Mouse (Mus musculus) liver, embryonic 12.5 days (tissue): ENCODE results near the gene Tmem221. TPM values are rescaled to one million over a fixed set of nuclear protein-coding genes. Genes with fewer than 3 reads are reported as not detected.

Source experiments
- ATAC-seq: fragments of 200-750 bp; cut with Nextera tagmentation; 2 replicates; pipeline ENCODE4 v1.8.0; 2017; ENCODE audit warnings: moderate number of reproducible peaks, mild to moderate bottlenecking, moderate library complexity
- H3K27ac ChIP-seq: fragments of 300-500 bp; sonication (generic); 2 replicates; pipeline ENCODE4 v1.5.1; 2016; ENCODE audit warnings: mild to moderate bottlenecking
- H3K27me3 ChIP-seq: fragments of 300-500 bp; sonication (generic); replicated peaks from 2 replicates; pipeline ENCODE4 v1.6.1; 2016; ENCODE audit warnings: mild to moderate bottlenecking, moderate library complexity
- H3K36me3 ChIP-seq: fragments of 300-500 bp; sonication (generic); 2 replicates; pipeline ENCODE4 v1.6.1; 2016; ENCODE audit warnings: mild to moderate bottlenecking, moderate library complexity
- H3K4me1 ChIP-seq: fragments of 300-500 bp; sonication (generic); 2 replicates; pipeline ENCODE4 v1.6.1; 2016
- H3K4me2 ChIP-seq: fragments of 300-500 bp; sonication (generic); 2 replicates; pipeline ENCODE4 v1.6.1; 2016; ENCODE audit warnings: mild to moderate bottlenecking, moderate library complexity
- H3K4me3 ChIP-seq: fragments of 300-500 bp; sonication (generic); 2 replicates; pipeline ENCODE4 v1.5.1; 2016; ENCODE audit warnings: mild to moderate bottlenecking, moderate library complexity
- H3K9ac ChIP-seq: fragments of 300-500 bp; sonication (generic); 2 replicates; pipeline ENCODE4 v1.6.1; 2016; ENCODE audit warnings: mild to moderate bottlenecking, moderate library complexity
- H3K9me3 ChIP-seq: fragments of 300-500 bp; sonication (generic); replicated peaks from 2 replicates; pipeline ENCODE4 v1.6.1; 2016; ENCODE audit warnings: mild to moderate bottlenecking, moderate library complexity
- WGBS: fragments of 180-500 bp; shearing (Covaris S2); methylation state at CpG from one replicate; pipeline ENCODE4 v1.1.7; 2016; ENCODE audit not compliant: insufficient replicate concordance; 5-methylcytosine and 5-hydroxymethylcytosine counted together
- polyA plus RNA-seq: library from polyadenylated mRNA; unstranded; fragments of >200 nt; fragmentation: Nextera tagmentation; extraction: Ambion mirVana; gene quantifications from 2 replicates; pipeline ENCODE4 v1.2.1, GENCODE M21; 2016

Gene Tmem221
- polyA plus RNA-seq, 1 experiment from 2014 or later: 0.75 TPM

DNA sequence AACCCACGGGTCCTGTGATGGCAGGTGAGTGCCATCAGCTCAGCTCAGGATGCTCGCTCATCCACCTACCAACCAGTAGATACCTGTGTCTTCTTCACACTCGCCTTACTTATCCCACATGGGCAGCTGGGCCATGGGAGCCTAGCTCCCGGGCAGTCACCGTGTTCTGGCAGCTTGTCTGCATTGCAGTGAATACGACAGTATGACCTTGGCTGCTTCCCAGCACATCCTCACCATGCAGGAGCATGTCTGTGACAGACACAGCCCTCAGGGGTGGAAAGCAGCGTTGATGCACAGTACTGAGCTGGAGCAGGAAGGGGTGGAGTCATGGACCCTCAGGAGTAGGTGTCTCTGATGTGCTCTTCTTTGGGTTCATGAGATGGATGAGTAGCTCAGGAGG lies 15.8 kb upstream of the Tmem221 start:
- no peaks in the 10 kb centered on the region for H3K9me3 ChIP-seq
- H3K27ac ChIP-seq: no peak overlapping the region
- H3K36me3 ChIP-seq: no peaks in the 10 kb centered on the region
- no peak overlapping the region for H3K4me2 ChIP-seq
- H3K4me1 ChIP-seq: peaks cover 17% of the 10 kb centered on the region
- ATAC-seq: no peak
- peaks cover 26% of the 10 kb centered on the region for H3K27me3 ChIP-seq
- no peak overlapping the region for H3K4me3 ChIP-seq
- no peak overlapping the region for H3K9ac ChIP-seq
- WGBS: 60% methylated on average over 7 of the region's 7 CpGs

DNA sequence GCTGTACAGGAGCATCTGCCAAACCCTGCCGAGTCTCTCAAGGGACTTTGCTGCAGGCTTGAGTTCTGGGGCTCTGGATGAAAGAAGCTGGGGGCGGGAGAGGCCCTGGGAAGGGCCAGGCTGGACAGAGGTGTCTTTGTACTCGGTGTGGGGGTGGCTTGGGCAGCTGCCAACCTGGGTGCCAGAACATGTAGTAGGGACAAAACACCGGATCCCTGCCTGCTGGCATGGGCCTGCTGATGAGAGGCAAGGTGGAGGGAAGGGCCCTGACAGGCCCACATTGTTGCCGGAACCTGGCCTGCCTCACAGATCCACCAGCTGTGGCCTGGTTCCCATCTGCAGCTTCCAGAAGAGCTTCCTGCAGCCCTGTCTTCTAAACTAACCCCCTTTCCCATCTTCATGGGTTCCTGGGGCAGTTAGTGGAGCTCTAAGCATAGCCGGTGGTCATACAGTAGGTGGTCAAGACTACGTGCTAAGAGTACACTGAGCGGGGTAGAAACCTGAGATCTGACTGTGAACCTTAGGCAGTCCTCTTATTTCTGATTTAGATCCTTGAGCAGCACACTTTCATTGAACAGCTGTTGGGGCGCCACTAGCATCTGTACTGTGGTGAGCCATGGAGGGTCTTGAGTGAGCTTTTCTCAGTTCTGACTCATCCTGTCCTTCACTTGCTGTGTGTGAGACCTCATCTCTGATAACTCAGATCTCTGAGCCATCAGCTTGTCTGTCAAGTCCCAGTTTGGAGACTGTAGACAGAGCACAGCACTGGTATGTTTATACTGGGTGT lies 14.4 kb upstream of the Tmem221 start:
- Histone ChIP-seq H3K27ac (no peak overlapping the region), H3K4me1 (peaks cover 21% of the 10 kb centered on the region), H3K9ac (no peak overlapping the region), H3K4me2 (no peak overlapping the region), H3K27me3 (peaks cover 40% of the 10 kb centered on the region), H3K9me3 (no peaks in the 10 kb centered on the region), H3K36me3 (no peaks in the 10 kb centered on the region), H3K4me3 (no peak overlapping the region)
- WGBS: 76% methylated on average over 9 of the region's 9 CpGs
- ATAC-seq: no peak

DNA sequence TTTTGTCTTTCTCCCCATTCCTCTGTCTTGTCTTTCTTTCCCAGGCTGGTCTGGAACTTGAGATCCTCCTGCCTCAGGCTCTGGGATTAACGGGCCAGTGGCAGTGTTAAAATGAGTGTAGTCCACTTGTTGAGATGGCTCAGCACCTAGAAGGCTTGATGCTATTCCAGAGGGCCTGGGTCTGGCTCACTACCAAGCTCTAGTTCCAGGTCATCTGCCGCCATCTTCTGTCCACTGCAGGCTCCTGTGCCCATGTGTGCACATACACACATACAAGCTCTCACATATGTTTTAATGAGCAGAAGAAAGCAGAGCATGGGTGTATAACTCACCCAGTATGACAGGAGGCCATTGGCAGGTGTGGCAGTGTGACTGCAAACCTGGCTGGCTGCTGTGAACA lies 13.4 kb upstream of the Tmem221 start:
- no peak overlapping the region for H3K4me2 ChIP-seq

DNA sequence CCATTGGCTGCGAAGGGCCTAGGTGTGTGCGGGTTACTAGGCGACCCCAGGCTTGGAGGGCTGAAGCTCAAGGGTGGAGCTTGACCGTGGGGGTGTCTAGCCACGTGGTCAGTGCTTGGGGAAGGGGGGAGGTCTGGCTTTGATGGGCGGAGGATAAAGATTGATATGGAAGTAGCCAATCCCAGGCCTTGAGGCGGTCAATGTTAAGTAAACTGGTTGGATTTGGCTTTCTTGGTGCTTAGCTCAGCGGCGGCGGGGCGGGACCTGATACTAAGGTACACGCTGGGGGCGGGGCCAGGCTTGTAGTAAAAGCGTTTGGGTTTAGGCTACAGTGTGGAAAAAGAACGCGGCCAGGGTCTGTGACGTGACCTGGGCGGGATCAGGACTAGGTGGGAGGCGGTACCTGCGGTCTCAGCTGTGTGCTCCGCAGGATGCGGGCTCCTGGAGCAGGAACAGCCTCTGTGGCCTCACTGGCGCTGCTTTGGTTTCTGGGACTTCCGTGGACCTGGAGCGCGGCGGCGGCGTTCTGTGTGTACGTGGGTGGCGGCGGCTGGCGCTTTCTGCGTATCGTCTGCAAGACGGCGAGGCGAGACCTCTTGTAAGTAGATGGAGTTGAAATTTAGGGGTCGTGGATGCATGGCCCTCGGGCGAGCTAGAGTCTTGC lies 11.8 kb upstream of the Tmem221 start:
- WGBS: 1% methylated on average over 41 of the region's 41 CpGs

More for the DNA sequence above, 13.4 kb upstream of the Tmem221 start:
- Histone ChIP-seq H3K4me3 (no peak overlapping the region), H3K9ac (no peak overlapping the region), H3K4me1 (peaks cover 21% of the 10 kb centered on the region), H3K27me3 (peaks cover 49% of the 10 kb centered on the region), H3K27ac (no peak overlapping the region), H3K36me3 (no peaks in the 10 kb centered on the region), H3K9me3 (no peaks in the 10 kb centered on the region)
- 64% methylated on average over 2 of the region's 2 CpGs for WGBS
- no peak for ATAC-seq

DNA sequence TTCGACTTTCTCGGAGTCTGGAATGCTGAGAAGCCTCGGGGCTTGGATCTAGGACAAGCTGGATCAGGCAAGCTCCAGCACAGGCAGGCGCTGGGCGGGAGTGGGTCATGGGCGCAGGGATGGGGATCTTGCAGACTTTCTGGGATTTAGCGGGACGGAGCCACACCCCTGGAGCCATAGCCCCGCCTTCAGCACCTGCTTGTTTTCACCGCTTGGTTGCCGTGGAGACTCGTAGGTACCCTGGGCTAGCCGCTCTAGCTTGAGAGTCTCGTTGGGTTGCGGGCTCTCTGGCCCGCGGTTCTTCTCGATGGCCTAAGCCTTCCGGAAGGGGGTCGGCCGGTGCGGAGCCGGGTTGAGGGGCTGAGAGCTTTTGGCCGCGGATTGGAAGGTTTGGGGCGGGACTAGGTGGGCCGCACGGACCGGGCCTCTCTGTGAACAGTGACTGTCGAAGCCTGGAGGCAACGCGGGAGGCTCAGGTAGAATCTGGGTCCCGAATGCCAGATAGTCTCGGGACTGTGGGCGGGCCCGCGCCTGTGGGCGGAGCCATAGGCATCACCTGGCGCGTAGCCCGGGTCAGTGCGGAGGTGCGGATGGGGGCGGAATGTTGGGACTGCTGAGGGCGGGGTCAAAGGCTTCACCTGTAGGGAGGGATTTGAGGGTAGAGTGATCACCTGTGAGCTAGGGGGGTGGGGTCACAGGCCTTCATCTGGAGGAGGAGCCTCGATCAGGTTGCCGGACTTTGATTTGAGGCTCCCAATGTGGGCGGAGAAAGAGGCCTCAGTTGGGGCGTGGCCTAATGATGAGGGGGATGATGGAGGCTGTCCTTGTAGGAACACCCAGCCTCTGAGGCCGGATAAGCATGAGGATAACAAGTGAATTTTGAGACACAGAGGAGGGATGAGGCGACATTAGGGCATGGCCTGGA lies 11.0 kb upstream of the Tmem221 start:
- H3K9ac ChIP-seq: no peak overlapping the region
- H3K4me1 ChIP-seq: peaks cover 21% of the 10 kb centered on the region
- H3K4me3 ChIP-seq: peak overlapping the region; percentile 55
- peaks cover 64% of the 10 kb centered on the region for H3K27me3 ChIP-seq
- H3K4me2 ChIP-seq: peak overlapping the region; percentile 80
- 0 out of 2 replicates have a peak, but pooled peaks cover under 1% of the 10 kb centered on the region for H3K9me3 ChIP-seq
- 3% methylated on average over 51 of the region's 51 CpGs for WGBS
- H3K36me3 ChIP-seq: no peaks in the 10 kb centered on the region
- peak; percentile 66 for ATAC-seq
- H3K27ac ChIP-seq: no peak overlapping the region

More for the DNA sequence above, 11.8 kb upstream of the Tmem221 start:
- H3K4me3 ChIP-seq: peak overlapping the region; percentile 55
- no peaks in the 10 kb centered on the region for H3K36me3 ChIP-seq
- H3K27me3 ChIP-seq: peaks cover 64% of the 10 kb centered on the region
- no peak overlapping the region for H3K27ac ChIP-seq
- peak overlapping the region; percentile 53 for H3K9ac ChIP-seq
- peaks cover 21% of the 10 kb centered on the region for H3K4me1 ChIP-seq
- peak; percentile 78 for ATAC-seq
- no peaks in the 10 kb centered on the region for H3K9me3 ChIP-seq
- peak overlapping the region; percentile 80 for H3K4me2 ChIP-seq

DNA sequence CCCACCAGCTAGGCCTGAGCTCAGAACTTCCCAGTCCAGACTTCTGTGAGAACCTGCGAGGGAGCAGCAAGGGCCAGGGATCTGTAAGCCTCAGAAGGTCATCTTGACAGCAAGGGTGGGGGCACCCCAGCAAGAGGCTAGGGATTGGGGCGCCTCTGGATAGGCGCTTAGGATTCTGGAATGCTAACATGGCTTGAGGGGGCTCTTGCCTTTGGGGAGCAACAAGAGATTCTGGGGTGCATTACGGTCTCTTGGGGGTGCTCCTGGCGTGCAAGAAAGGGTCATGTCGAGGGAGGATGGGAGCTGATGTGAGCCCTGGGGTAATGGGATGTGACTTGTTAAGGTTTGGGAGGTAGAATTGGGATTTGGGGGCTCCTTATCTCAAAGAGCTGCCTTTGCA lies 10.3 kb upstream of the Tmem221 start:
- ATAC-seq: no peak; the same call in 1 of the 2 replicates
- H3K36me3 ChIP-seq: no peaks in the 10 kb centered on the region
- H3K27ac ChIP-seq: no peak overlapping the region
- peaks cover 67% of the 10 kb centered on the region for H3K27me3 ChIP-seq
- H3K4me2 ChIP-seq: peak overlapping the region; percentile 80
- H3K4me3 ChIP-seq: peak overlapping the region; percentile 55; the same call in 1 of the 2 replicates
- WGBS: 45% methylated on average over 6 of the region's 6 CpGs
- H3K9me3 ChIP-seq: peaks cover 7% of the 10 kb centered on the region
- H3K9ac ChIP-seq: no peak overlapping the region
- peaks cover 21% of the 10 kb centered on the region for H3K4me1 ChIP-seq

DNA sequence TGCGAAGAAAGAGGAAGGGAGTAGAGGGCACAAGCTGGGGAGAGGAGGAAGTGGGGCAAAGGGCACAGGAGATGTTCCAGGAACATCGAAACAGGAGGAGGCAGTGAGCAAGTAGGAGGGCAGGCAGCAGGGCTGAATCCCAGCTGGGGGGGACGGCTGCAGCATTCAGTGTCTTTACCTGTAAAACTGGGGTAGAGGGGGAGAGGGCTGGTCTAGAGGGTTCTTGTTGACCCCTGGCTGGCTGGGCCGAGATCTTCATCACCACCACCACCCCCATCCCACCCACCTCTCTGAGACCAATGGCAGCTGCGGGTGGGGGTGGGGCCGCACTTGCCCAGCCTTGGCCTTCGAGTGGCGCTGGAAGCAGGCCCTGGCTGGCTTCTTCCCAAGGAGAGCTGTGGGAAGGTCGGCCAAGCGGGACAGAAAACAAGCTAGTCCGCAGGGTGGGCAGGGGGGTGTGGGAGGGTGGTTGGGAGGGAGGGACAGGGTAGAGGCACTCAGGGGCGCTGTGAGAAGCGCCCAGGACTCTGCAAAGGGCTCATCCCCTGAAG lies 9.8 kb upstream of the Tmem221 start, which contains the start of gene Slc27a1:
TSS of gene Slc27a1 (plus strand) at position 496 of the 551 bp plus-strand sequence.
- H3K27ac ChIP-seq: no peak within 1 kb of the TSS
- peaks cover 71% of the 10 kb centered on the region for H3K27me3 ChIP-seq
- no peak within 1 kb of the TSS for H3K9ac ChIP-seq
- no peak for ATAC-seq
- peaks cover 8% of the 10 kb centered on the region for H3K9me3 ChIP-seq
- peak within 1 kb of the TSS; percentile 80 for H3K4me2 ChIP-seq
- peak within 1 kb of the TSS; percentile 55 for H3K4me3 ChIP-seq
- H3K4me1 ChIP-seq: peaks cover 21% of the 10 kb centered on the region
- 22% methylated on average over 13 of the region's 13 CpGs for WGBS
- H3K36me3 ChIP-seq: no peaks in the 10 kb centered on the region

DNA sequence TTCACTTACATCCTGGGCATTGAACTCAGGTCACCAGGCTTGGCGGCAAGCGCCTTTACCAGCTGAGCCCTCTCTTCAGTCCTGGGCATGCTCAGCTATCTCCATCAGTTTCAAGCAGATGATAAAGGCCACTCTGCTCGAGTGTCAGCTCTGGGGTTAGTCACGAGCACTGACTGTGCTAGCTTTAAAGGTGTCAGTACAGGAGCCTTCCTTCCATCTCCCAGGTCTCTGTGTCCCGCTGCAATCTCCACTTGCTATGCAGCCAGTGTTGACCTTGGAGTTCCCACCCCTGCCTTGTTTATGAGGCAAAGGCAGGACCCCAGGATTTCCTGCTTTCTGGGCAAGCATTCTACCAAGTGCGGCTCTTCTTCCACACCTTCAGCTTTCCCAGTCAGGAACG lies 8.9 kb upstream of the Tmem221 start:
- Histone ChIP-seq H3K4me2 (no peak overlapping the region), H3K9ac (no peak overlapping the region), H3K27me3 (peaks cover 79% of the 10 kb centered on the region), H3K36me3 (no peaks in the 10 kb centered on the region), H3K4me3 (no peak overlapping the region), H3K4me1 (peaks cover 27% of the 10 kb centered on the region), H3K27ac (no peak overlapping the region), H3K9me3 (peaks cover 8% of the 10 kb centered on the region)
- ATAC-seq: no peak
- 59% methylated on average over 7 of the region's 7 CpGs for WGBS

DNA sequence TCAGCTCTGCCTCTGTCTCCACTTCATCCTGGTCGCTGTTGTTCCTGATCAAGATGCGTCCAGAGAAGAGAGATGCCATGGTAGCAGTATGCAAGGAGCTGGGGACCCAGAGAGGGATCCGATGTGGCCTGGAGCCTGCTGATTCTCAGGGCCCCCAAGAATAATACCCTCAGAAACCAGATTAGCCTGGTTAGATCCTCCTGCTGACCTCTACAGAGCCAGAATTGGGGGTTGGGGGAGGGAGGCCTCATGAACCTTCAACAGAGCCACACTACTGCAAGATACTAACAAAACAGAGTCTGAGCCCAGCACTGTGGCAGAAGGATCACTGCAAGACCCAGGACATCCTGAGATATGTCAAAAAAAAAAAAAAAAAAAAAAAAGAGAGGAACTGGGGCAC lies 7.8 kb upstream of the Tmem221 start, which contains the start of gene Nxnl1:
TSS of gene Nxnl1 (minus strand) at position 101 of the 400 bp plus-strand sequence.
- H3K9ac ChIP-seq: no peak within 1 kb of the TSS
- ATAC-seq: no peak
- no peak within 1 kb of the TSS for H3K27ac ChIP-seq
- H3K9me3 ChIP-seq: peaks cover 8% of the 10 kb centered on the region
- no peaks in the 10 kb centered on the region for H3K36me3 ChIP-seq
- peaks cover 36% of the 10 kb centered on the region for H3K4me1 ChIP-seq
- no peak within 1 kb of the TSS for H3K4me2 ChIP-seq
- no peak within 1 kb of the TSS for H3K4me3 ChIP-seq
- 66% methylated on average over 3 of the region's 3 CpGs for WGBS
- peaks cover 84% of the 10 kb centered on the region for H3K27me3 ChIP-seq

DNA sequence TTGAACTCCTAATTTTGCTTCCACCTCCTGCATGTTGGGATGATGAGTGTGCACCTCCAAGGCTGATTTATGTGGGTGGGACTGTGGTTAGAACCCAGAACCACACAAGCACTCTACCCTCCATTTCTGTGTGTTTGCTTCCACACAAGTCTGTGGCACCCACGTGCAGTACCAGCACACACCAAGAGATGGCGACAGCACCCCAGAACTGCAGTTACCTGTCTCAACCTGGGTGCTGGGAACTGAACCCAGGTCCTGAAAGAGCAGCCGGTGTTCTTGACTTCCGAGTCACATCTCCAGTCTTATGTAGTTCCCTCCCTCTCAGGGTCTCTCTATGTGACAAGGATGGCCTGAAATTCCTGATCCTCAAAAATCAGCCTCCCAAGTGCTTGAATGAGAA lies 5.3 kb upstream of the Tmem221 start:
- Histone ChIP-seq H3K9me3 (peaks cover 8% of the 10 kb centered on the region), H3K4me2 (no peak overlapping the region), H3K27ac (no peak overlapping the region), H3K36me3 (no peaks in the 10 kb centered on the region), H3K4me1 (peaks cover 40% of the 10 kb centered on the region), H3K4me3 (no peak overlapping the region), H3K27me3 (peaks cover 70% of the 10 kb centered on the region), H3K9ac (no peak overlapping the region)
- WGBS: 70% methylated on average over 4 of the region's 4 CpGs
- no peak for ATAC-seq

DNA sequence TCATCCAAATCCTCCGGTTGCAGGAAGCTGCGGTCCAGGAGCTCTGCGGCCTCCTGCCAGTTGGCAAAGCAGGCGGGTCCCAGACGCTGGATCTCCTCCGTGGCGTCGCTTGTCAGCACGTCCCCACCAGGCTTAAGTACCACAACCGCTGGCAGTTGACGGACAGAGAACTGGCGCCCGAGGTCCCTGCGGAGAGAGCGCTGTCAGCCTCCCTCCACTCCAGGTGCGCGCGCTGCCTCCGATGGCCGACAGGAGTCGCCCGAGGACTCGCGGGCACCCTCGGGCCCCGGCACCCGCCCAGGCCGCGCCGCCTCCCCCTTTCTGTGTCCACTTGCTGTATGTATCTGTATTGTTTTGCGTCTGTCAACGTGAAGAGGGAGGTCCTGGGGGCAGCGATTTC lies 4.1 kb upstream of the Tmem221 start:
- H3K4me3 ChIP-seq: peak overlapping the region; percentile 31
- H3K4me2 ChIP-seq: peak overlapping the region; percentile 62
- peaks cover 53% of the 10 kb centered on the region for H3K4me1 ChIP-seq
- no peak overlapping the region for H3K27ac ChIP-seq
- no peaks in the 10 kb centered on the region for H3K36me3 ChIP-seq
- whole genome bisulfite sequencing: 2% methylated on average over 33 of the region's 33 CpGs
- no peak for ATAC-seq
- peaks cover 70% of the 10 kb centered on the region for H3K27me3 ChIP-seq
- peak overlapping the region; percentile 12; the same call in 1 of the 2 replicates for H3K9ac ChIP-seq
- peaks cover 8% of the 10 kb centered on the region for H3K9me3 ChIP-seq
